Mouse (Mus musculus): ENCODE data around the gene Igsf23.

DNA sequence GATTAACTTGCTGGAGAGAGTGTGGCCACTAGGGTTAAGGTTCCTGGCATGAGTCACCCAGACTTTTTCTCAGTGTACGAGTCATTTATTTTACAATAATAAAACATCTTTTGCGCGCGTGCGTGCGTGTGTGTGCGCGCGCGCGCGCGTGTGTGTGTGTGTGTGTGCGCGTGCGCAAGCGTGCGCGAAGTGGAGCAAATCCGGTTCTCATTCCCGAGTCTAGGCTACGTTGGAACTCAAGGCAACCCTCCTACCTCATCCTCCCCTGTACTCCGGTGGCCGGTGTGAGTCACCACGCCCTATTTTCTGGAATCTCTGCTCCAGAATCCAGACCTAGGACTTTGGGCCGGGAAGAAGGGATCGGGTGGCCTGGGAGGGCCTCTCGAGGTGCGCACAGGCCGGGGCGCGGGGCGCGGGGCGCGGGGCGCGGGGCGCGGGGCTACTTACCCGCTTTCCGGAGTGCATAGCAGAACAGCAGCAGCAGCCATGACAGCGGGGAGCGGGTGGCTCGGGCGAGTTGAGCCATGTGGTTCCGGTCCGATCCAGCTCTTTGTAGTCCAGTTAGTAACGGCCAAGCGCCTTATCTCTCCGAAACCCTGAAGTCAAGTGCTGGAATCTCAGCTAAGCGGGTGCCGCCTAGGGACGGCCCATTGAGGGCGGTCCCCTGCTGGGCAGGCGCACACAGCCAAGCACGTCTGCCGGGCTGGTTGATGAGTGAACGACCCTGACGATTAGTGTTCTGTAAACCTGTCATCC is 29.9 kb downstream of the Igsf23 start, which contains the start of gene Pvr:
- TF ChIP-seq POLR2A (IDR thresholded peaks at IDR 0.05; ENCODE audit: insufficient read depth, low read depth, low read length) (peak; percentile 81), CTCF (IDR thresholded peaks at IDR 0.05) (peak; percentile 54), EP300 (IDR thresholded peaks at IDR 0.05; ENCODE audit: insufficient read depth, low read depth, low read length) (peak; percentile 44; the same call in 1 of the 2 replicates)
